Comparison of ENCODE assay signal across 9 mouse cellular contexts in genomic region chr2:165867549-165867948, GRCm38 (mm10). TPM values are rescaled to one million over a fixed set of nuclear protein-coding genes. Genes with fewer than 3 reads are reported as not detected.
A peak's percentile ranks its signal among the peaks of the same experiment; 100 is the strongest.
DNase-seq lines count a peak whose midpoint lies in the region; ATAC-seq and TF ChIP-seq lines count a peak whose summit lies in the region.
"Had no signal": no experiment of that assay in that cellular context is flagged by ENCODE, and none has a peak within 500 bp of the region (broad histone marks: within the 10 kb centered on the region; RNA-seq: fewer than 3 reads in every experiment).

No protein-coding gene starts in this region.

- no peak for TF ChIP-seq CTCF in embryonic fibroblast, embryonic 13.5 days (IDR thresholded peaks at IDR 0.05; ENCODE audit: borderline replicate concordance, insufficient read depth, low read length)
- no peak for TF ChIP-seq CTCF in midbrain, postnatal 0 days (IDR thresholded peaks at IDR 0.05)

- H3K9ac ChIP-seq in kidney, embryonic 15.5 days = no peak overlapping the region
- peak overlapping the region; percentile 14; the same call in 1 of the 2 replicates for H3K9ac ChIP-seq in hindbrain, embryonic 14.5 days
- no peak overlapping the region; the same call in 1 of the 2 replicates for H3K9ac ChIP-seq in midbrain, postnatal 0 days (replicated peaks; ENCODE audit: low read length, poor library complexity, severe bottlenecking)

- peaks cover 63% of the 10 kb centered on the region for H3K4me1 ChIP-seq in kidney, embryonic 15.5 days
- H3K4me1 ChIP-seq in embryonic fibroblast, embryonic 13.5 days (ENCODE audit: control insufficient read depth, insufficient read depth, low read length) = peaks cover 8% of the 10 kb centered on the region; the same call in 1 of the 2 replicates
- H3K4me1 ChIP-seq in hindbrain, embryonic 14.5 days (replicated peaks; ENCODE audit: control insufficient read depth, insufficient read depth, low read length) = peaks cover 49% of the 10 kb centered on the region
- peaks cover 25% of the 10 kb centered on the region for H3K4me1 ChIP-seq in midbrain, postnatal 0 days (ENCODE audit: insufficient read depth, low read length)

- no peak for TF ChIP-seq POLR2A in embryonic fibroblast, embryonic 13.5 days (IDR thresholded peaks at IDR 0.05; ENCODE audit: low read depth, low read length)

- H3K36me3 ChIP-seq in kidney, embryonic 15.5 days = peaks cover 44% of the 10 kb centered on the region
- peaks cover 8% of the 10 kb centered on the region; the same call in 1 of the 2 replicates for H3K36me3 ChIP-seq in hindbrain, embryonic 14.5 days (replicated peaks; ENCODE audit: control insufficient read depth, insufficient read depth)
- peaks cover 3% of the 10 kb centered on the region; the same call in 1 of the 2 replicates for H3K36me3 ChIP-seq in midbrain, postnatal 0 days (ENCODE audit: insufficient read depth, low read length)

- H3K27ac ChIP-seq in kidney, embryonic 15.5 days = peak overlapping the region; percentile 76
- peak overlapping the region; percentile 35 for H3K27ac ChIP-seq in embryonic fibroblast, embryonic 13.5 days (ENCODE audit: insufficient read depth, low read length)
- H3K27ac ChIP-seq in hindbrain, embryonic 14.5 days = peak overlapping the region; percentile 79
- peak overlapping the region; percentile 82 for H3K27ac ChIP-seq in midbrain, postnatal 0 days (ENCODE audit: low read depth, low read length)

- no peak overlapping the region for H3K4me3 ChIP-seq in kidney, embryonic 15.5 days (replicated peaks)
- H3K4me3 ChIP-seq in embryonic fibroblast, embryonic 13.5 days (ENCODE audit: insufficient read depth, low read length) = no peak overlapping the region
- no peak overlapping the region for H3K4me3 ChIP-seq in hindbrain, embryonic 14.5 days (replicated peaks; ENCODE audit: low read length)
- H3K4me3 ChIP-seq in midbrain, postnatal 0 days (ENCODE audit: low read depth, low read length) = no peak overlapping the region

- no peaks in the 10 kb centered on the region for H3K27me3 ChIP-seq in kidney, embryonic 15.5 days
- H3K27me3 ChIP-seq in hindbrain, embryonic 14.5 days (ENCODE audit: control insufficient read depth, insufficient read depth, low read length) = no peaks in the 10 kb centered on the region
- no peaks in the 10 kb centered on the region for H3K27me3 ChIP-seq in midbrain, postnatal 0 days (ENCODE audit: insufficient read depth, low read length)

- no peak for ATAC-seq in kidney, embryonic 15.5 days (replicated peaks; ENCODE audit: low FRiP score)
- ATAC-seq in hindbrain, embryonic 14.5 days (ENCODE audit: low FRiP score) = no peak
- ATAC-seq in midbrain, postnatal 0 days (ENCODE audit: low FRiP score) = no peak

- H3K4me2 ChIP-seq in kidney, embryonic 15.5 days = no peak overlapping the region
- H3K4me2 ChIP-seq in hindbrain, embryonic 14.5 days (replicated peaks) = no peak overlapping the region
- no peak overlapping the region for H3K4me2 ChIP-seq in midbrain, postnatal 0 days (ENCODE audit: low read depth, low read length, poor library complexity, severe bottlenecking)

- no peak for DNase-seq in kidney, postnatal 36 days
- no peak for DNase-seq in hindbrain, embryonic 14.5 days (ENCODE audit: low spot score)
- no peak for DNase-seq in midbrain, postnatal 0 days (ENCODE audit: low spot score)
- DNase-seq in testis, postnatal 14 days (ENCODE audit: low spot score) = no peak
- no peak for DNase-seq in thymus, postnatal 0 days (ENCODE audit: low spot score)
- no peak for DNase-seq in right cerebral cortex, adult 2 months (ENCODE audit: low spot score in 2 of 2)
- DNase-seq: lung, postnatal 14 days had no signal

- 68% methylated on average over 9 of the region's 9 CpGs for WGBS in kidney, embryonic 15.5 days
- WGBS in hindbrain, embryonic 14.5 days = 53% methylated on average over 9 of the region's 9 CpGs
- 50% methylated on average over 9 of the region's 9 CpGs for WGBS in midbrain, postnatal 0 days

- H3K9me3 ChIP-seq in kidney, embryonic 15.5 days (replicated peaks) = no peaks in the 10 kb centered on the region
- no peaks in the 10 kb centered on the region for H3K9me3 ChIP-seq in hindbrain, embryonic 14.5 days (ENCODE audit: control insufficient read depth, low read length)
- H3K9me3 ChIP-seq in midbrain, postnatal 0 days (ENCODE audit: low read length) = no peaks in the 10 kb centered on the region

RNA-seq across cellular contexts. Expression of gene Zmynd8, which starts 31.3 kb away (rescaled TPM):
- polyA plus RNA-seq in kidney, embryonic 15.5 days (2015; fragmentation: Nextera tagmentation; extraction: Ambion mirVana) = 67.1 and 68.3 TPM in 2 replicates
- polyA plus RNA-seq in embryonic fibroblast, embryonic 13.5 days (2011; ENCODE audit: insufficient read length, low read depth, missing spikeins) = 65.8 and 66.4 TPM in 2 replicates
- 55.4 and 63.4 TPM in 2 replicates for polyA plus RNA-seq in hindbrain, embryonic 14.5 days (2014; fragmentation: Nextera tagmentation; extraction: Ambion mirVana)
- 55.9 and 73.4 TPM in 2 replicates for total RNA-seq in midbrain, postnatal 0 days (2014; rRNA removed)
- polyA plus RNA-seq in midbrain, postnatal 0 days (2015; fragmentation: Nextera tagmentation; extraction: Ambion mirVana) = 56.8 and 59.0 TPM in 2 replicates
- polyA plus RNA-seq in thymus, postnatal 0 days (2015; fragmentation: Nextera tagmentation; extraction: Ambion mirVana) = 38.8 and 46.7 TPM in 2 replicates
